Mouse (Mus musculus): ENCODE data around the gene Ccsap. TPM values are rescaled to one million over a fixed set of nuclear protein-coding genes. Genes with fewer than 3 reads are reported as not detected.

Ccsap gene
- total RNA-seq, 2 experiments from 2014 or later, result 67.4 to 72.8 TPM

Other genes starting within 250 kb of the Ccsap start
- 10 to 100 TPM; 40.3 to 40.9 TPM for gene Rhou, start 206.3 kb downstream of the Ccsap start, total RNA-seq (2021)
- gene Rab4a, start 54.2 kb downstream of the Ccsap start, total RNA-seq (2021), result 10 to 100 TPM; 45.0 to 47.0 TPM
- 10 to 100 TPM; 12.1 to 13.9 TPM for gene Acta1, start 34.5 kb upstream of the Ccsap start, total RNA-seq (2021)
- 10 to 100 TPM; 20.8 to 24.1 TPM for gene Nup133, start 89.1 kb upstream of the Ccsap start, total RNA-seq (2021)
- 10 to 100 TPM; 14.3 to 16.5 TPM for gene Abcb10, start 122.9 kb upstream of the Ccsap start, total RNA-seq (2021)
- 10 to 100 TPM; 21.2 to 21.8 TPM for gene Taf5l, start 161.2 kb upstream of the Ccsap start, total RNA-seq (2021)
- 10 to 100 TPM; 13.2 to 13.8 TPM for gene Urb2, start 161.3 kb upstream of the Ccsap start, total RNA-seq (2021)

Measured in left cerebral cortex, postnatal 25 days (tissue).